Mouse (Mus musculus) liver, embryonic 14.5 days (tissue): ENCODE data around the gene Sbf1. TPM values are rescaled to one million over a fixed set of nuclear protein-coding genes. Genes with fewer than 3 reads are reported as not detected.

Experiments used
- ATAC-seq: fragments of 200-750 bp; cut with Nextera tagmentation; 2 replicates; pipeline ENCODE4 v1.8.0; 2017; ENCODE audit warnings: moderate number of reproducible peaks, mild to moderate bottlenecking, moderate library complexity; ENCODE audit not compliant: insufficient read depth
- DNase-seq, 3 experiments: peaks; one replicate each; pipeline ENCODE4 v3.0.0-alpha.2; 2012 to 2013; ENCODE audit warnings: low read depth in 3 of 3, low spot score in 3 of 3
- H3K27ac ChIP-seq: fragments of 300-500 bp; sonication (generic); 2 replicates; pipeline ENCODE4 v1.5.1; 2014; ENCODE audit warnings: moderate library complexity, mild to moderate bottlenecking, control low read depth, inconsistent platforms
- H3K27me3 ChIP-seq: fragments of 300-500 bp; sonication (generic); 2 replicates; pipeline ENCODE4 v1.6.1; 2014; ENCODE audit warnings: mild to moderate bottlenecking, low read length, moderate library complexity; ENCODE audit not compliant: control insufficient read depth, insufficient read depth
- H3K36me3 ChIP-seq: fragments of 300-500 bp; sonication (generic); replicated peaks from 2 replicates; pipeline ENCODE4 v1.6.1; 2014; ENCODE audit warnings: low read depth; ENCODE audit not compliant: control insufficient read depth, insufficient read depth
- H3K4me1 ChIP-seq, 2 experiments: fragments of 200-500 bp in 1 of 2; fragments of 300-500 bp in 1 of 2; sonication (generic) in 1 of 2; replicated peaks; 2 replicates each; pipeline ENCODE4 v1.6.1; 2012 to 2014; ENCODE audit warnings: antibody characterized with exemption in 1 of 2, inconsistent platforms in 1 of 2, low read length in 1 of 2; ENCODE audit not compliant: control insufficient read depth in 2 of 2, insufficient read depth in 2 of 2
- H3K4me2 ChIP-seq: fragments of 300-500 bp; sonication (generic); 2 replicates; pipeline ENCODE4 v1.6.1; 2014; ENCODE audit warnings: low read depth, mild to moderate bottlenecking, control low read depth, moderate library complexity
- H3K4me3 ChIP-seq, 2 experiments: fragments of 200-500 bp in 1 of 2; fragments of 300-500 bp in 1 of 2; sonication (generic) in 1 of 2; 2 replicates each; pipeline ENCODE4 v1.5.1; 2012 to 2014; ENCODE audit warnings: low read depth in 2 of 2, low read length in 2 of 2, mild to moderate bottlenecking in 2 of 2, control low read depth in 1 of 2, inconsistent platforms in 1 of 2, moderate library complexity in 1 of 2; ENCODE audit not compliant: insufficient read depth in 1 of 2
- H3K9ac ChIP-seq: fragments of 300-500 bp; sonication (generic); replicated peaks from 2 replicates; pipeline ENCODE4 v1.6.1; 2014; ENCODE audit warnings: mild to moderate bottlenecking, control low read depth, moderate library complexity
- H3K9me3 ChIP-seq: fragments of 300-500 bp; sonication (generic); 2 replicates; pipeline ENCODE4 v1.6.1; 2016; ENCODE audit warnings: low read length, mixed read lengths; ENCODE audit not compliant: control insufficient read depth
- CTCF ChIP-seq: IDR thresholded peaks from 2 replicates; pipeline ENCODE4 v1.5.1; 2016; ENCODE audit warnings: antibody characterized with exemption, low read depth, control low read depth
- EP300 ChIP-seq: IDR thresholded peaks from 2 replicates; pipeline ENCODE4 v1.6.1; 2016; ENCODE audit warnings: antibody characterized with exemption, low read depth
- WGBS: fragments of 180-500 bp; shearing (Covaris S2); extraction: QIAGEN DNeasy Blood & Tissue Kit; methylation state at CpG from one replicate; pipeline ENCODE4 v1.1.7; 2014; ENCODE audit not compliant: insufficient replicate concordance; 5-methylcytosine and 5-hydroxymethylcytosine counted together
- polyA plus RNA-seq, 2 experiments: library from polyadenylated mRNA; depleted of rRNA in 1 of 2; stranded (reverse) in 1 of 2; unstranded in 1 of 2; fragments of >200 nt; fragmentation: Nextera tagmentation in 1 of 2; extraction: Ambion mirVana in 1 of 2; gene quantifications; 2 replicates each; pipeline versions ENCODE4 v1.2.1 to v1.2.3; 2012 to 2014

The Sbf1 gene
- polyA plus RNA-seq, 2 experiments: 17.8 to 29.3 TPM

- WGBS: 62% methylated on average over 4 of the region's 4 CpGs
- ATAC-seq (no peak), DNase-seq (no peak)
- H3K4me3 ChIP-seq: peak overlapping the region; percentile 51 to 56
- TF ChIP-seq EP300 (no peak), CTCF (no peak)
- no peaks in the 10 kb centered on the region; the same call in 1 of the 2 replicates for H3K27me3 ChIP-seq
- H3K27ac ChIP-seq: no peak overlapping the region
- H3K9ac ChIP-seq: peak overlapping the region; percentile 51
- peaks cover 4 to 13% of the 10 kb centered on the region in 2 experiments; a peak in 3 of 4 replicates for H3K4me1 ChIP-seq
- H3K36me3 ChIP-seq: no peaks in the 10 kb centered on the region
- H3K4me2 ChIP-seq: peak overlapping the region; percentile 59
- no peaks in the 10 kb centered on the region for H3K9me3 ChIP-seq
Observed at GRCm38 (mm10) chr15:89323656-89324055, 8.5 kb upstream of the Sbf1 start.

DNA sequence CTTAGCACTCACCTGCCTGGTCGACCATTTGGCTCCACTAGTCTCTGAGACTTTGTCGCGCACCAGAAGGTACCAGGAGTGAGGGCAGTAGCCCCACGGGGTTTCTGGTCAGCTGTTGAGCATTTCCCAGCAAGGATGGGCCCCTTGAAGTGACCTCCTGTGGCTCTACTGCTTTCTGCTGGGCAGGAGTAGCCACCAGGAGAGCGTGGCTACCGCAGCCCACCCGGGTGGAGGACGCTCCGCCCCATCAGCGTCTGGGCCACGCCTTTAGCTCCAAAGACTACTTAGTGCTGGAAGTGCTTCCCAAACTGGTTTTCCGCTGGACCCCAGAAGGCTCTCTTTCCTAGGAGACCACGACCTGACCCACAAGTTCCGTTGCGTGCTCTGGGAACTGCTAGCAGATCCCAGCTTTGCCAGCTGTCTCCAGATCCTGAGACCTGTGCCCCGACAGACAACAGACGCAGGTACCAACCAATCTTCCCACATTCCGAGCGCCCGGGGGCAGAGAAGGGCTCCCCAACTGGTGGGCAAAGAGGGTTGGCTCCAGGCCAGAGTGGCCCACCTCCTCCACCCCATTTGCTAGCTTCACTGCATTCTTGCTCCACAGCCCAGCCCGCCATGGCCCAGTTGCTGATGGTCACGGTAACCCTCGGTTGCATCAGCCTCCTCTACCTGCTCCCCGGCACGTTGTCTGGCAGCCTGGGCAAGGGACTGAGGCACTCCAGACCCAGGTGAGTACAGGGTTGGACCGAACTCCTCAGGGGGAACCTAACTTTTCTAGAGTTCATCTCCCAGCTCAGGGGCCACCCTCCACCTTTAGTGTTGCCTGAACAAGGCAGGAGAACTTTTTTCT is 7.8 kb upstream of the Sbf1 start, which contains the start of gene Adm2:
Gene Adm2, plus strand, starts transcription at position 51 of the 853 bp plus-strand sequence.
- no peak for TF ChIP-seq CTCF
- no peak for TF ChIP-seq EP300
- Histone ChIP-seq H3K4me2 (peak within 1 kb of the TSS; percentile 59), H3K4me3 (peak within 1 kb of the TSS; percentile 51 to 56), H3K36me3 (no peaks in the 10 kb centered on the region), H3K27me3 (no peaks in the 10 kb centered on the region; the same call in 1 of the 2 replicates), H3K27ac (no peak within 1 kb of the TSS), H3K4me1 (peaks cover 4 to 13% of the 10 kb centered on the region in 2 experiments; a peak in 3 of 4 replicates), H3K9ac (peak within 1 kb of the TSS; percentile 51), H3K9me3 (no peaks in the 10 kb centered on the region)
- DNase-seq: no peak
- peak; percentile 41; the same call in 1 of the 2 replicates for ATAC-seq
- WGBS: 14% methylated on average over 26 of the region's 26 CpGs

GRCm38 (mm10) chr15:89321264-89321663 is 6.2 kb upstream of the Sbf1 start:
- ATAC-seq (peak; percentile 65), DNase-seq (no peak)
- Histone ChIP-seq H3K9ac (0 out of 2 replicates have a peak overlapping the region, but pooled peaks have one; percentile 9), H3K9me3 (no peaks in the 10 kb centered on the region), H3K4me3 (no peak overlapping the region), H3K27ac (no peak overlapping the region), H3K27me3 (no peaks in the 10 kb centered on the region; the same call in 1 of the 2 replicates), H3K4me1 (peaks cover 4 to 13% of the 10 kb centered on the region in 2 experiments; a peak in 3 of 4 replicates), H3K36me3 (no peaks in the 10 kb centered on the region), H3K4me2 (peak overlapping the region; percentile 26)
- TF ChIP-seq EP300 (no peak), CTCF (no peak)
- 20% methylated on average over 8 of the region's 8 CpGs for WGBS

GRCm38 (mm10) chr15:89316146-89316545 is 1.0 kb upstream of the Sbf1 start:
- Histone ChIP-seq H3K4me3 (no peak overlapping the region), H3K4me1 (peaks cover 12 to 22% of the 10 kb centered on the region in 2 experiments; a peak in 3 of 4 replicates), H3K9ac (no peak overlapping the region), H3K36me3 (no peaks in the 10 kb centered on the region), H3K4me2 (no peak overlapping the region; the same call in 1 of the 2 replicates), H3K9me3 (no peaks in the 10 kb centered on the region), H3K27me3 (no peaks in the 10 kb centered on the region), H3K27ac (no peak overlapping the region)
- DNase-seq (no peak), ATAC-seq (no peak)
- TF ChIP-seq CTCF (peak; percentile 78), EP300 (no peak)
- WGBS: 76% methylated on average over 11 of the region's 11 CpGs
